11 mouse cellular contexts compared by ENCODE assay signal in the genomic region with DNA sequence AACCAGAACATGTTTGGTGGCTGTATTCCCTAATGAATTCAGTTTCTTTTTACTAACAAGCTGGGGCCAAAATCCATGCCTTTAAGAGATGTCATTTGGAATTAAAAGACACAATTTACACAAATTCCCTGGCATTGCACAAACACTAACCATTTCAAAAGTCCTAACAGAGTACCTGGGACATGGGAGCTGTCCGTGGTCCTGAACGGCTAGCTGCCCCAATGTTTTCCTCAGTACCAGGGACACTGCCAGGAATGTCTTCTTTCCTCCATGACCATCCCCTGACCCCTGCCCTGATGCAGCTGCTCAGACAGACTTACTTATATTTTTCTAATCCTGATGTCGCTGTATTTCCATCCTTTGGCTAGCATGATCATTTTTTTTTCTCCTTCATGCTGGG. TPM values are rescaled to one million over a fixed set of nuclear protein-coding genes. Genes with fewer than 3 reads are reported as not detected.
DNase-seq lines count a peak whose midpoint lies in the region; ATAC-seq and TF ChIP-seq lines count a peak whose summit lies in the region.
"Had no signal": no experiment of that assay in that cellular context is flagged by ENCODE, and none has a peak within 500 bp of the region (broad histone marks: within the 10 kb centered on the region; RNA-seq: fewer than 3 reads in every experiment).

No protein-coding gene starts in this region.

- no peaks in the 10 kb centered on the region for H3K36me3 ChIP-seq in heart, embryonic 10.5 days
- no peaks in the 10 kb centered on the region for H3K36me3 ChIP-seq in hindbrain, postnatal 0 days (ENCODE audit: insufficient read depth, low read length)
- H3K36me3 ChIP-seq: embryonic facial prominence, embryonic 12.5 days had no signal

- 0 out of 2 replicates have a peak, but pooled peaks cover 5% of the 10 kb centered on the region for H3K27me3 ChIP-seq in heart, embryonic 10.5 days (ENCODE audit: insufficient read depth, poor library complexity, severe bottlenecking)
- no peaks in the 10 kb centered on the region for H3K27me3 ChIP-seq in hindbrain, postnatal 0 days (ENCODE audit: insufficient read depth, low read length)
- H3K27me3 ChIP-seq: embryonic facial prominence, embryonic 12.5 days had no signal

- no peaks in the 10 kb centered on the region for H3K9me3 ChIP-seq in heart, embryonic 10.5 days
- no peaks in the 10 kb centered on the region for H3K9me3 ChIP-seq in hindbrain, postnatal 0 days (ENCODE audit: low read length)
- H3K9me3 ChIP-seq: embryonic facial prominence, embryonic 12.5 days had no signal

- no peak overlapping the region for H3K4me2 ChIP-seq in hindbrain, postnatal 0 days (ENCODE audit: low read depth, low read length)
- H3K4me2 ChIP-seq: embryonic facial prominence, embryonic 12.5 days had no signal

- no peak for ATAC-seq in hindbrain, postnatal 0 days

- no peak overlapping the region for H3K4me3 ChIP-seq in heart, embryonic 10.5 days
- no peak overlapping the region for H3K4me3 ChIP-seq in hindbrain, postnatal 0 days (ENCODE audit: low read length)
- H3K4me3 ChIP-seq: embryonic facial prominence, embryonic 12.5 days had no signal

- H3K4me1 ChIP-seq in heart, embryonic 10.5 days: peaks cover 7% of the 10 kb centered on the region
- H3K4me1 ChIP-seq in hindbrain, postnatal 0 days (ENCODE audit: insufficient read depth, low read length): no peaks in the 10 kb centered on the region
- H3K4me1 ChIP-seq: embryonic facial prominence, embryonic 12.5 days had no signal

- no peak overlapping the region for H3K9ac ChIP-seq in hindbrain, postnatal 0 days (replicated peaks; ENCODE audit: low read length)
- H3K9ac ChIP-seq: embryonic facial prominence, embryonic 12.5 days; liver, embryonic 14.5 days had no signal

- no peak overlapping the region for H3K27ac ChIP-seq in heart, embryonic 10.5 days
- no peak overlapping the region for H3K27ac ChIP-seq in hindbrain, postnatal 0 days
- H3K27ac ChIP-seq: embryonic facial prominence, embryonic 12.5 days; liver, embryonic 14.5 days had no signal

- intact Hi-C loops in heart, postnatal 14 days (cut with DNase I): no loop called here

- no peak for TF ChIP-seq CTCF in hindbrain, postnatal 0 days (IDR thresholded peaks at IDR 0.05; ENCODE audit: low read depth)

- WGBS in heart, embryonic 10.5 days: 5% methylated on average over 3 of the region's 3 CpGs
- WGBS in hindbrain, postnatal 0 days: 17% methylated on average over 3 of the region's 3 CpGs

- peak; percentile 35 to 55 for DNase-seq in heart, postnatal 14 days
- DNase-seq in heart, embryonic 10.5 days (ENCODE audit: low spot score): no peak
- DNase-seq in thymus, postnatal 4 days: peak; percentile 43
- DNase-seq in thymus, adult 18-20 months: no peak
- DNase-seq in hindbrain, postnatal 0 days (ENCODE audit: low spot score): peak; percentile 39
- DNase-seq in frontal cortex, adult 2 months (ENCODE audit: extremely low spot score in 1 of 2, low spot score in 1 of 2): no peak
- DNase-seq in right cerebral cortex, postnatal 14 days: no peak
- DNase-seq in layer of hippocampus, postnatal 25 days (ENCODE audit: extremely low spot score in 1 of 2, low spot score in 1 of 2): no peak

RNA-seq across cellular contexts. Expression of gene Tcl1, which starts 43.5 kb away (rescaled TPM):
- total RNA-seq in heart, postnatal 14 days (2021): not detected
- polyA plus RNA-seq in heart, embryonic 10.5 days (2016; fragmentation: Nextera tagmentation; extraction: Ambion mirVana): not detected in 2 replicates
- not detected in 2 replicates for total RNA-seq in hindbrain, postnatal 0 days (2014; rRNA removed)
- not detected in 2 replicates for polyA plus RNA-seq in hindbrain, postnatal 0 days (2015; fragmentation: Nextera tagmentation; extraction: Ambion mirVana)
- polyA plus RNA-seq in frontal cortex, adult 2 months (2012; rRNA removed): not detected in 2 replicates
- total RNA-seq in layer of hippocampus, postnatal 25 days (2021): not detected
- total RNA-seq: heart, adult 8-10 months had no signal
- polyA plus RNA-seq: embryonic facial prominence, embryonic 12.5 days; liver, embryonic 14.5 days had no signal

Comparison
In these comparisons a context has a peak if more than half of its experiments do, and no peak if none do; other contexts are left out.
1. DNase-seq: peak in heart, postnatal 14 days (2 of 2), thymus, postnatal 4 days (single experiment) and hindbrain, postnatal 0 days (single experiment); none in heart, embryonic 10.5 days (single experiment), thymus, adult 18-20 months (0 of 2), frontal cortex, adult 2 months (0 of 2), right cerebral cortex, postnatal 14 days (single experiment) and layer of hippocampus, postnatal 25 days (0 of 2).